Comparison of ENCODE assay signal across 28 mouse cellular contexts in genomic region chr11:17075656-17076055, GRCm38 (mm10). TPM values are rescaled to one million over a fixed set of nuclear protein-coding genes. Genes with fewer than 3 reads are reported as not detected.
DNase-seq lines count a peak whose midpoint lies in the region; ATAC-seq lines count a peak whose summit lies in the region.
"Had no signal": no experiment of that assay in that cellular context is flagged by ENCODE, and none has a peak within 500 bp of the region (broad histone marks: within the 10 kb centered on the region; RNA-seq: fewer than 3 reads in every experiment).

No protein-coding gene starts in this region.

- no peak overlapping the region for H3K4me2 ChIP-seq in liver, embryonic 11.5 days
- H3K4me2 ChIP-seq: heart, embryonic 12.5 days; heart, embryonic 15.5 days; hindbrain, embryonic 13.5 days; intestine, embryonic 15.5 days had no signal

- H3K9me3 ChIP-seq in liver, embryonic 11.5 days (ENCODE audit: control insufficient read depth, low read length) = no peaks in the 10 kb centered on the region
- H3K9me3 ChIP-seq: heart, embryonic 12.5 days; heart, embryonic 15.5 days; hindbrain, embryonic 10.5 days; hindbrain, embryonic 13.5 days; intestine, embryonic 15.5 days had no signal

- no peaks in the 10 kb centered on the region for H3K27me3 ChIP-seq in liver, embryonic 11.5 days (replicated peaks; ENCODE audit: control insufficient read depth, insufficient read depth, low read length)
- H3K27me3 ChIP-seq: heart, embryonic 12.5 days; heart, embryonic 15.5 days; hindbrain, embryonic 13.5 days; intestine, embryonic 15.5 days had no signal

- 83% methylated on average over 2 of the region's 2 CpGs for WGBS in liver, embryonic 11.5 days

- no peaks in the 10 kb centered on the region for H3K36me3 ChIP-seq in liver, embryonic 11.5 days (ENCODE audit: control insufficient read depth, insufficient read depth, low read length)
- H3K36me3 ChIP-seq: heart, embryonic 12.5 days; heart, embryonic 15.5 days; intestine, embryonic 15.5 days had no signal

- no peak overlapping the region for H3K4me3 ChIP-seq in liver, embryonic 11.5 days (ENCODE audit: low read depth, low read length)
- H3K4me3 ChIP-seq: heart, embryonic 12.5 days; heart, embryonic 15.5 days; hindbrain, embryonic 10.5 days; hindbrain, embryonic 13.5 days; intestine, embryonic 15.5 days had no signal

- H3K4me1 ChIP-seq in liver, embryonic 11.5 days (replicated peaks; ENCODE audit: control insufficient read depth, insufficient read depth, low read length) = no peaks in the 10 kb centered on the region
- H3K4me1 ChIP-seq: heart, embryonic 12.5 days; heart, embryonic 15.5 days; hindbrain, embryonic 10.5 days; hindbrain, embryonic 13.5 days; intestine, embryonic 15.5 days had no signal

- H3K9ac ChIP-seq in liver, embryonic 11.5 days (ENCODE audit: low read depth, low read length) = no peak overlapping the region
- H3K9ac ChIP-seq: forebrain, postnatal 0 days; heart, embryonic 12.5 days; heart, embryonic 15.5 days; hindbrain, embryonic 13.5 days; intestine, embryonic 15.5 days had no signal

- no peak overlapping the region for H3K27ac ChIP-seq in liver, embryonic 11.5 days (ENCODE audit: low read depth, low read length)
- H3K27ac ChIP-seq: heart, embryonic 15.5 days; hindbrain, embryonic 10.5 days; hindbrain, embryonic 13.5 days; intestine, embryonic 15.5 days had no signal

- DNase-seq in gastrocnemius, adult 18-20 months (ENCODE audit: low spot score) = peak; percentile 81
- DNase-seq in gastrocnemius, postnatal 10 days = no peak
- peak; percentile 19 for DNase-seq in 3T3-L1 (ENCODE audit: low read depth, low spot score)
- peak; percentile 90 for DNase-seq in Muller cell, postnatal 12 days (ENCODE audit: inconsistent ontology term)
- DNase-seq in skeletal muscle tissue, adult 2 months (ENCODE audit: low read depth, low spot score) = peak; percentile 81
- no peak for DNase-seq in liver, embryonic 11.5 days (ENCODE audit: low spot score)
- no peak for DNase-seq in right cerebral cortex, postnatal 25 days
- DNase-seq: adrenal gland, postnatal 10 days; adrenal gland, postnatal 36 days; cerebellum, adult 18-20 months; cerebellum, adult 9-11 months; cerebellum, postnatal 36 days; embryo, embryonic 11 days; forebrain, postnatal 0 days; heart, adult 18-20 months; heart, postnatal 10 days; heart, postnatal 36 days; kidney, adult 2 months had no signal

- ATAC-seq in liver, embryonic 11.5 days (replicated peaks; ENCODE audit: low FRiP score) = no peak
- ATAC-seq: CD4-positive, CD25-positive, alpha-beta regulatory T cell, adult 4 months; forebrain, embryonic 14.5 days; forebrain, postnatal 0 days; hindbrain, embryonic 16.5 days; intestine, embryonic 15.5 days; Patski had no signal

RNA-seq across cellular contexts. Expression of gene Plek, which starts 23.5 kb away (rescaled TPM):
- 1 to 10 TPM in 1 of 2 experiments, under 1 TPM in 1; 0.64 to 1.4 TPM for total RNA-seq in gastrocnemius, adult 18-20 months (2021)
- 1 to 10 TPM; 1.9 to 3.2 TPM for total RNA-seq in gastrocnemius, postnatal 10 days (2021)
- 59.8 and 66.0 TPM in 2 replicates for polyA plus RNA-seq in liver, embryonic 11.5 days (2014; fragmentation: Nextera tagmentation; extraction: Ambion mirVana)
- polyA plus RNA-seq: Patski had no signal

RNA-seq across cellular contexts. Expression of gene Cnrip1, which starts 24.3 kb away (rescaled TPM):
- total RNA-seq in gastrocnemius, adult 18-20 months (2021) = 1 to 10 TPM; 2.6 to 2.8 TPM
- 10 to 100 TPM in 1 of 2 experiments, 1 to 10 TPM in 1; 8.9 to 12.5 TPM for total RNA-seq in gastrocnemius, postnatal 10 days (2021)
- 11.8 and 13.0 TPM in 2 replicates for polyA plus RNA-seq in liver, embryonic 11.5 days (2014; fragmentation: Nextera tagmentation; extraction: Ambion mirVana)
- total RNA-seq: MEL had no signal

Comparison
In these comparisons a context has a peak if more than half of its experiments do, and no peak if none do; other contexts are left out.
1. DNase-seq: peak in gastrocnemius, adult 18-20 months (single experiment), 3T3-L1 (single experiment), Muller cell, postnatal 12 days (single experiment) and skeletal muscle tissue, adult 2 months (single experiment); none in gastrocnemius, postnatal 10 days (single experiment), liver, embryonic 11.5 days (single experiment) and right cerebral cortex, postnatal 25 days (single experiment).